Mouse (Mus musculus): ENCODE results near the gene Sorl1.

Sorl1 gene

DNA sequence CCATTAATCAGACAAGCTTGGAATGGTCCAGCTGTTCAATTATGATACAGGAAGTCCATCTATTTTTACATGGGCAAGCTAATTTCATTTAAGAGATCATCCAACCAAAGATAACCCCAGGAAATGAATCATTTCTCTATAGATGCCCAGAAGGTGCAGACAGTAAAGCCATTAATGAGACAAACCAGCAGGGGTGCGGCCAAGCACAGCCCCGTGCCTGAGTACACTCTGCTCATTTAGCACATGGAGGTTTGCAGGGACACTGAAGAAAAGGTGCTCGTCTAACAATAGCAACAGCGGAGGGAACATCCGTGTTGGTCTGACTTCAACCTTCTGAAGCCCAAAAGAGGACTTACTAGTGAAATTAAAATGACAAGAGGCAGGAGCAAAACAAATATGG is 76.3 kb downstream of the Sorl1 start:
- DNase-seq, result no peak

DNA sequence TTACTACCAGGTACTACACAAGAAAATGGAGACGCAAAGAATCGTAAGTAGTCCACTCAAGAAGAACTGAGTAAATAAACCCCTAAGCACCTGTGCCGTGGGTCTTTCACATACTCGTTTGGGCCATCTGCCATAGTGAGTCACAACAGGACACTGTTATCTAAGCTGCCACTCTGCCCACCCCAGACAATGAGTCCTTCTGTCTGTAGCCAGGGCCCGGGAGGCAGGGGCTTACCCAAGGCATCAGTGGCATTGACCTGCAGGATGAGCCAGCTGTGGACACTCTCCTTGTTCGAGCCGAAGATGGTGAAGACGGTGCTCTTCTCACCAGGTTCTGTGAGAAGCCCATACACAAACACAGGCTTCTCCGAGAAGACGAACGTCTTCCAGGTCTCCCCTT is 77.8 kb downstream of the Sorl1 start:
- no peak for DNase-seq

DNA sequence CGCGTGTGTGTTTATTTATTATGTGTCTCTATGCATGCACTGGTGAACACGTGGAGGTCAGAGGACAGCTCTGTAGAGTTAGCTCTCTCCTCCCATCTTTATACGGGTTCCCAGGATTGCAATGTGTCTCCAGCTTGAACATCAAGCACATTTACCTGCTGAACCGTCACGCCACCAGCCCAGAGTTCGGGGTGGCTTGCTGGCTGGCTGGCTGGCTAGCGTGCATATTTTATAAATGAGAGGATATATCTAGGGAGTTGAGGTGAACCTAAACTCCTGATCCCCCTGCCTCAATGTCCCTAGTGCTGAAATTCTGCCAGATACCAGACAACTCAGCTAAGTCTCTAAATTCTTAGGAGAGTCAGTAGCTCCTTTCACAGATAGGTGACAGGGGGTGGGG is 79.4 kb downstream of the Sorl1 start:
- DNase-seq, result no peak

DNA sequence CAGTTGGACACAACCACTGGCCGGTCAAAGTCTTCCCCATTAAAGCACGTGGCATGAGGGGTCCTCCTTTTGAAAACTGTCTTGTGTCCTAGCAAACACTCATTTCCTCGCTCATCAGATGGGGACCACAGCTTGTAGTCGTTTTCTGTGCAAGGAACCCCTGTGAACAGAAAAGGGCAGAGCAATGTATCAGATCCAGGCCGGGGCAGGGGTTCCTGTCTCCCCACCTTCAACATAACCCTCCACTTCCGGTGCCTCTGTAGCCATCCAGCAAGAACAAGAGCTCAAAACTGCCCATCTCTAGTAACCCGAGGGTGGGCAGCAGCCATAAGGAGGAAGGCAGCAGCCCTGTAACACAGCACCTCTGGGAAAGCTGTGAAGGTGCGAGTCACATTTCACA is 80.2 kb downstream of the Sorl1 start:
- DNase-seq, result no peak

DNA sequence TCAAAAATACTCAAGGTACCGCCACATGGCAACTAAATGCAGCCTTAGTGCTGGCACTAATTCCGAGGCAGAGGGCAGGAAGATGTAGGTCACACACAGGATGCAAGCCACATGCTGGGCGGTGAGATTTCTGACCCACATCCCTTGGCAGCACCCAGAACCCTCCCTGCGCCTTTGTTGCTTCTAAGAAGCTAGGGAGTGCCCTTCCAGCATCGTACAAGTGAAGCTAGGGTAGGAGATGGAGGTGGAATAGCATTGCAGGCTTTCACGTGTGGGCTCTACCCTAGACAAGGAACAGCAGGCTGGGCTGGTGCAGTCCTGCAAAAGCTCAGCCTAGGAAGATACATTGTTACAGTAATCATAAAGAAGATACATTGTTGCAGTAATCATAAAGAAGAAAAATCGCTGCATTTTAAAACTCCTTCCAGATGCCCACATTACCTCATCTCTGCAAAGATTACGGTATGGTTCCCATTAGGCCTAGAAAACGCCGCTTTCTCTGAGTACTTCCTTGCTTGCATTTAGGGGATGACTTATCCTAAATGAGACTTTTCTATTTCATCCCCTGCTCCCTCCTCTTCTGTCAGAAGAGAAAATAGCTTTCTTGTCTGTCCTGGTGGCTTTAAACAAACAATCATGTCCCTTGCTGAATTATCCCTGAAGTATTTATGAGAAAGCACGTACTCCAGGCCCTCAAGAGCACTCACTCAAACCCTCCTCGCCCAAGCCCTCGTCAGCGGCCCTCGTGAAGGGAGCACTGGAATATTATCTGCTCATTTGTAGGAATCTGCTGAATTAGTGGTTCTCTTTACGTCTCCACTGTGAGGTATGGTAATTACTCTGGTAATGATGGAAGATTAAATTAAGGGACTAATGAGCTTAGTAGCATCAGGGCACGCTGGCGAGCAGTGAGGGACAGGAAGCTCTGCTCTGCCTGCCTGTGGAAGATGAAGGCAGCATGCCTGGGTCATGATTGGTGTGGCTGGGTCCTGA is 84.8 kb downstream of the Sorl1 start:
- DNase-seq, result no peak

DNA sequence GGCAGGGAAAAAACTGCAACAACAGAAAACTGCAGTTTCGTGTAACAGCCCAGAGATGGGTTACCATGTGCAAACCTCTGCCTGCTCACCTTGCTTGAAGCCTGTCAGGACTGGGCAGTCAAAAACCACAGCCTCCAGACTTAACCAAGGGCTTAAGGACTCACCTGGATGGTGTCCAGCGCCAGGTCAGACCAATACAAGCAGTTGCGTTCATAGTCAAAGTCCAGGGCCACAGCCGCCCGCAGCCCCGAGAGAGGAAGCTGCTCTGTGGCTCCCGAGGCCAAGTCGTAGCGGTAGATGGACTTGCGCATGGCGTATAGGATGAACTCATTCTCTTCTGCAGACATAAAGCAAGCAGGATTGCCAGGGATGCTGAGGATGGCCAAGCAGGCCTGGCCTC is 87.2 kb downstream of the Sorl1 start:
- DNase-seq, result no peak

DNA sequence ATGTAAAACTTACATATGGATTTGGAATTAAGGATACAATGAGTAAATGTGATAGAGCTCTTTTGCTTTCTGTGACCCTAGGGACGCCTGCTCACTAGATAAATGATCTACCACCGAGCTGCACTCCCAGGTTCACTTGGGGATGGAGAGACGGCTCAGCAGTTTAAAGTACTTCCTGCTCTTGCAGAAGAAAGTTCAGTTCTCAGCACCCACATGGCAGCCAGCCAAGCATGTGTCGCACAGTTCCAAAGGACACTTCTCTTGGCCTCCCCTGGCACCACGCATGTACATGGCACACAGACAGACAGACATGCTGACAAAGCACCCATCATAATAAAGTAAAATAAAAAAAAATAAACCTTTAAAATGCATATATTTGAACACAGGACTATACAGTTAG is 88.1 kb downstream of the Sorl1 start:
- no peak for DNase-seq

DNA sequence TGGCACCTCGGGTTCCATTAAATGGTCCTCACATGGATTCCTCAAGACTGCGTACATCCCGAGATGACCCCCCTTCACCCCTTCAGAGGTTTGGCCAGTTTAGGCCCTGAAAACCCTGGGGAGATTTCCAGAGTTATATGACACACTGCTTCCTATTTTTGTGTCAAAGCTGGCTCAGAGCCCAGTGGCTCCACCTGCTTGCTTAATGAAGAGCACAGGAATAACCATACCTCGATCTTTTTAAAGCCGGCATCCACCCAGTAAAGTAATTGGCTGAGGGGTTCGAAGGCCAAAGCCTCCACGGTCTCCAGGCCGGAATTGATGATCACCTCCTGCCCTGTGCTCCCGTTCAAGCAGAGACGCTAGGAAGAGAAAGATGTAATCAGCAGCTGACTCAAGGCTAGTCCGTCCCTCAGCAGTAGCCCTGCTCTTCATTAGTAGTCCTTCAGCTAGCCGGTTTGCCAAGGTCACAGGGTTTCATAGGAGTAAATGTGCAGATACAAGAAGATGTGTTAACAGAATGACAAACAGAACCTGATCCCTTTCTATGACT is 88.8 kb downstream of the Sorl1 start:
- no peak for DNase-seq

DNA sequence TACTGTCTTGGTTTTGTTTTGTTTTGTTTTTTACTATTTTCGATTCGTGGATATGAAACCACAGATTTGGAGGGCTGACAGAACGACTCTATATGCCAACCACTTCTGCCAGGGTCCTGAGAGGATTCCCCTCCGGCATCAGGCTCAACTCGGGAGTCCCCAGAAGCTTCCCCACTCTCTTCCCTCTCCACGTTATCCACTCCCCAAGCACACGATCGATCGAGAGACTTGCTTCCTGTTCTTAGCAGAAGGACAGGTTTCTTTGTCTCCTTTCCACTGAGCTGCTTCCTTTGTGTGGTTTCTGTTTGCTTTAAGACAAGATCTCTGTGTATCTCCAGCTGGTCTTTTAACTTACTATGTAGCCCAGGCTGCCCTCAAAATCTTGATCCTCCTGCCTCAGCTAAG is 90.0 kb downstream of the Sorl1 start:
- DNase-seq, result no peak

DNA sequence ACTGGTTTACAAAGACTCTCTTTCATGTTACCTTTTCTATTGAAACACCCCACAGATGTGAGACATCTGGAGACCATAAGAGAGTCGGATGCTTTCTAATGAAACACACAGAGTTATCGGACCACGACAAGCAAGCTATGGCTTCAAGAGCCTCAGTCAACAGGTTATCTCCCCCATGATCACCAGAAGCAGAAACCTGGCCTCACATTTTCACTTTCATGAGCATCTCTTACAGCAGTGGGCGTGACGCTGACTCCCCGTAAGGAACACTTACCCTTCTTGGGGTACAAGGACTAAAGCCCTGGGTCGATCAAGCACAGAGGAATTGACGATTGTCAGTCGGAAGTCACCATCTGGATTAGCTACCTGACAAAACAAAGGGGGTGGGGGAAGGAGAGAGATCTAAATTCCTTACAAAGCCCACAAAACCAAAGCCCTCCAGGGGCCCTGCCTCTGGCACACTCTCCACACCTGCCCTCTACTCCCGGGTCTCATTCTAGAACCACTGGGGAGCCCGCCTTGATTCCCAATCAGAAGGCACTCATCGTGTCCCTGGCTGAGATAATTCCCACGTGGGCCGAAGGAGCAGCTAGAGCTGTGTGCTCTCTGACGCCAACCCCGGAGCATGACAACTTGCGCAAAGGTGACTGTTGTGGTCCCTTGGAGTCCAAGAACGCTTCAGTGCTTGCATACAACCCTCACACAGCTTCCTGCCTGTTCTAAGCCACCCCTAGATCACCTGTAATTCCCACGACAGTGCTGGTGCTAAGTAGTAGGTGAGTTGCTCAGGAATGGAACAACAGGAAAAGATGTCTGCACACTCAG is 90.6 kb downstream of the Sorl1 start:
- no peak for DNase-seq

DNA sequence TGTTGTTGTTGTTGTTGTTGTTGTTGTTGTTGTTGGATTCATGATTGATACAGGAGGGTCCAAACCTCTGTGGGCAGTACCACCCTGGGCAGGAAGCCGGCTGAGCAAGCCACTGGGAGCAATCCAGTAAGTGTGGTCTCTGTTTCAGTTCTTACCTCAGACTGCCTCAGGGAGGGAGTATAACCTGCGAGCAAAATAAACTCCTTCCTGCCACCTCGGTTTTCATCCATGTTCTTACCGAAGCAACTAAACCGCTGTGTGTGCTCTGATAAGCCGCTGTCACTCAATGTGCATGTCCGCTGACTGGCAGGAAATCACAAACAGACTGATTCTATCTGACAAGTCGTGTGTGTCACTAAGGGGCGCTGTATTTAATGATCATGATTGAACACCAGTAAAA is 91.7 kb downstream of the Sorl1 start:
- DNase-seq, result no peak

DNA sequence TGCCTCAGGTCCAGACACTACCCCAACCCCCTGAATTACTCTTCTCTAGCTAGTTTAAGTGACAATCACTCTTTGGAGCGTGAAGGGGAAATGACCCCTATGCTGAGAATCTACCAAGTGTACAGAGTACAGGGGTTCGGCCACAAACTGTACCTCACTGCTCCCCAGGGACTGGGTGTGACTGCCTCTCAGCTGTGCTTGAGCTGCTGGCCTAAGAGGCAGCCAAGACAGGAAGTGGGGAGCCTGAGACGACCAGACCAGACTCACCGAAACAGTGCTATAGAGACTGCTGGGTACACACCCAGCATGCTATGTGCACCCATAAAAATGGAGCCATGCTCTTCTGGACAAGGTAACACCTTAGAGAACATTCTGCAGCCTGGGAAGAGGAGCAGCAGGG is 95.3 kb downstream of the Sorl1 start:
- DNase-seq, result no peak

DNA sequence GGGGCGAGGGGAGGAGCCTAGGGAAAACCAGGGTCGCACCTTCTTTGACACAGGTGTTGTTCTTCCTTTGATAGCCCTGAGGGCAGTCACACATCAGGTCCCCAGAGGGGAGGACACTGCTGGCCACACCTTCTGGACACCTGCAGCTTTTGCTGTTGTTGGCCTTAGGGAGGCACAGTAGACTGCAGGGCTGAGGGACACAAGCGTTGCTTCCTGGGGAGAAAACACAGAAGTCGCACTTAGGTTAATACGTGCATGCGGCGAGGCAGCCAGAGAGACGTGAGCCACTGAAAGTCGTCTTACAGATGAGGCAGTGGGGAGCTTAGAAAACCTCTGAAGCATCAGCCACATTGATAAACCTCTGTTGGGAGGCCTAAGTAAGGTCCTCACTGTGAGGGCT is 99.8 kb downstream of the Sorl1 start:
- DNase-seq, result no peak

DNA sequence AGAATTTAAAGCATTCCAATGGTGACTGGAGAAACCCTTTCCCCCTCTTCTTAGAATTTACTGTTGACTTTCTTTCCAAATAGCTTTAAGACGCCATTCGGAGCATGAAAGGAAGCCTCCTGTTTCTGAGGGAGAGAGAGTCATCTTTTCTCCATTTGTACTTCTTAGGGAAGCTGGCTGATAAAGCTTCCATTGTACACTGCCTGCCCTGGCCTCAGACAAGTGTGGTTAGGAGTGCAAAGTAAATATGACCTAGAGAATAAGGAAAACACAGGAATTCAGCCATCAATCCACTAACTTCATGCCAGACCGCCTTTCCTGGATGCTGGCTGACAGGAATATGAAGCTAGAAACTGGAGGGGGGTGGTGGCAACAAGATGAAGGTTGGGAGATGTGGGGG is 100.7 kb downstream of the Sorl1 start:
- DNase-seq, result no peak

DNA sequence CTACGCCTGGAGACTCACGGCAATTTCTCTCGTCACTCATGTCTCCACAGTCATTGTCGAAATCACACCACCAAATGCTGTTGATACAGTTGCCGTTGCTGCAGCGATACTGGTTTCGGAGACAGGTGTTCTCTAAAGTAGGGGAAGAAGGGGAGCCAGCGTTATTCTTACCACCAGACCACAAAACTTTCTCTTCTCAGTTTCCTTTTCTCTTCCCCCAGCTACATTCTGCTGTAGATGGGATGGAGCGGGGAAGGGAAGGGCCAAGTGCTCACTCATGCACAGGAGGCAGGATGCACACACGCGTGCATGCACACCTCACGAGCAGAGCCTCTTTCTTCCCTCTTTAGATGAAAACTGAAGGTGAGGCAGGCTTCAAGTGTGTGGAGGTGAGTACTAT is 101.8 kb downstream of the Sorl1 start:
- DNase-seq, result no peak

DNA sequence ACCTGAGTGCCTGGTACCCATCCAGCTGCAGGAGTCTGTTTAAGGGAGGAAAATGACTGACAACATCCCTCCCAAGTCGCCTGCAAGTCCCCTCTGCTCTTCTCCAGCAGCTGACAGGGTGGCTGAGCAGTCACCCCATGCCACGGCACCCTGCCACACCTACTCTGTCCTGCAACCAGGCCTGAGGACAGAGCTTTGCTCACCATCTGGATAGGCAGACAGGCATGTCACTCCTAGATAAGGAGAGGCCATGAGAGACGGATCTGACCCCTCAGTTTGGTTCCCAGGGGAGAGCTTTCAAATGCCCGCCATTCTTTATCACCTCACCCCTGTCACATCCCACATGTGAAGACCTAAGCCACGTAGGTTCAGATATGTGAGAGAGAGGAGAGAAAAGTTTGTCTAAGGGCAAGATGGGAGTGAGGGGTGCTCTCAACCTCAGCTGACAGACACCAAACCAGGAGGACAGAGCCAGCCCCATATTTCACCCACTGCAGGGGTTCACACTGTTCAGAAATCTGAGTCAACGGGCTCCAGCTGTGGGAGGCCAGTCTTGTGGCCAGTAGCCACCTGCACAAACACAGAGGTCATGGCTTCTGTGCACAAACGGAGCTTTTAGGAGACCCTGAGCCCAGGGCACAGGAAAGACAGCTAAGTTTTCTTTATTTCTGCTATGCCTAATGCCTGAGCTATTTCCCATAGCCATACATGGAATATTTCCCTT is 104.6 kb downstream of the Sorl1 start:
- peak; percentile 67 for DNase-seq

DNA sequence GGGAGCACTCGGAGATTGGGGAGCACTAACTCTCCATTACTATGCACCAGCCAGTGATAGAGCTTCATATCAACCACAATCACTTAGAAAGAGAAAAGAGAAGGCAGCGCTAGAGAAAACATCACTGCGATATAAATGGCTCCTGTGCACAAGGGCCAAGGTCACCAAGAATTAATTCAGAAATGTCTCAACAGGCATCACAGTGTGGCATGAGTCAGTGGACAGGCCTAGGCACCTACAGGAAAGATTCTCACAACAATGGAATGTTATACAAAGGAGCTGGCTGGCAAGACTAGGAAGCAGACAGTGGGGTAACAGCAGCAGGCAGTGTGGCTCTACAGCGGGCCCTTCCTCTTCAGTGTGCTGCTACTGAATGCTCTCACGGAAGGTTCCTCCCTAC is 115.6 kb downstream of the Sorl1 start:
- no peak for DNase-seq

DNA sequence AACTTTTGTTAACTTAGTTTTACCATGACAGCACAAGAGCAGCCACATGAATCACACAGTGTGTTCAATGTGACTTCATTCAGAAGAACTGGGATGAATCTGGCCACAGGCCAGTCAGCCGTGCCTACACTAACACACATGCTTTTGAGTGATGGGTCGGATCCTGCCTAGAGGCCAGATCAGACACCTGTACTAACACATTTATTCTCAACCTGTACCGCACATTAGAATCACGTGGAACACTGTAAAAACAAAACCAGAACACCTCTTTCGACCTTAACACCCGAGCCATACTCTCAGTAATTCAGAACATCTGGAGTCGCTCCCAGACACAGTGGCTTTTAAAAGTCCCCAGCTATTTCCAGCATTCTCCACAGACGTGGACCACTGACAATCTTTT is 119.0 kb downstream of the Sorl1 start:
- peak; percentile 66 for DNase-seq

DNA sequence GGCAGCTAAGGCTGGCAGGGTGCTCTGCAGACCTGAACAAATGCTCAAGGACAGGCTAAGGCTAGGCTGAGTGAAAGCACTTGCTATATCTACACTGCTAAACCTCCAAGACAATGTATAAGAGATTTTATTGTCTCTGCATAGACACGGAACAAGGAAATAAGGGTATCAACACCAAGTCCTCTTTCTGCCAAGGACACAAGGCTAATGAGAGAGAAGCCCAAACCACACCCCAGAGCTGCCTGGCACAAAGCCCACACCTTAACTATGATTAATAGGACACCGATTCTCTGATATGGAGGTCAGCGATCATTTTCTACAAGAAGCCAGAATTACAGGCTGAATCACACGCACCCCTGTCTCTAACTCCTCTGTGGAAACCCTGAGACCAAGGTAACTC is 120.0 kb downstream of the Sorl1 start:
- DNase-seq, result no peak

DNA sequence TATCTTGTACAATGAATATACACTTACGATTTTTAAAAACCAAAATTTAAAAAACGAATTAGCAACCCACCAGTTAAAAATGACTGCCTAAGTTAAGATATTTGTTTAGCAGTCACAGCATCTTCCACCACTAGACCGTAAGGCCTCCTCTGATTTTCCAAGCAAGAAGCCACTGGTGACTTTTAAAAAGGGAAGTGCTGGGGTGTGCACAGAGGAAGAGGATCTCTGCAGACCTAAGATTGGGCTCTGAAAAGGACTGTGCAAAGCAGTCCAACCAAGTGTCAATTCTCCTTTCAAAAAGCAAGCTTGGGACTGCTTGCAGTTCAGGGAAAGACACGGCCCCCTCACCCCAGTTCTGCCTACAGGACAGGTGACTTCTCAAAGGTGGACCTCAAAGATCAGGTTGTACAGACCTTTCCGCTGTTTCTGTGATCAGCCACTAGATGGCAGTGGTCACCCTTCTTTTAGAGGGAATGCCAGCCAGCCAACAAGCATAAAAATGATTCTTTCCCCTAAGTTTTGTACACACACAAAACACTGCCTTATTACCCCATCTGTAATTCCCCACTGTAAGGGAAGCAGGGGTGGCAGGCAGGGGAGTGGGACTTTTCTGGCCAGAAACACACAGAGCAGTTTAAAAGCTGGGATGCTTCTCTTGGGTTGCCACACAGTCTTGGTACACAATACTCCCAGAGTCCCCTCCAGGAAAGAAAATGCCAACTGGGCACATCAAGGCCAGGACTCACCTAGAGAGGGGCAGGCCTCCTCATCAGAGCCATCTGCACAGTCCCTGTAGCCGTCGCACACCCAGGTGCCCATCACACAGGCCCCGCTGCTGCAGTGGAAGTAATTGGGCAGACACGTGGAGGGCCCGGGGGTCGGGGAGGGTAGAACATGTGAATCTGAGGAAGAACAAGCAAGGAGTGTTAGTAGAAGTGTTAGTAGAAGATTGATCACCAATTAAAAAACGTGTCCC is 124.3 kb downstream of the Sorl1 start:
- peak; percentile 79 for DNase-seq

DNA sequence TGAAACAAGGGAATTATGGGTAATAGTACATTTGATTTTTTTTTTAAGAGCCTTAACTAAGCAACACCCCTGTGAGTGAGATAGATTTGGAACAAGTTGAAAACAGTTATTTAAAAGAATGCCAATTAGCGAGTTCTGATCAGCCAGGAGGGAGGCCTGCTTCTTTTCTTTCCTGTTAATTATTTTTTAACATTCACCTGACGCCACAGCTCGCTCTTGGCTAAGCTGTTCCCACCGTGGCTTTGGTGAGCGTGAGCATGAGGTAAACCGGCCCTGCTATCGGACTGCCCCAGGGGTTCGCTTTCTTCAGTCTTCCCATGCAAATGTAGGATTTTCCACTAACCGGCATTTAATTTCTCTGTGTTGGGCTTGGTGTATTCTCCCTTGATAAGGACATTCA is 128.8 kb downstream of the Sorl1 start:
- no peak for DNase-seq

DNA sequence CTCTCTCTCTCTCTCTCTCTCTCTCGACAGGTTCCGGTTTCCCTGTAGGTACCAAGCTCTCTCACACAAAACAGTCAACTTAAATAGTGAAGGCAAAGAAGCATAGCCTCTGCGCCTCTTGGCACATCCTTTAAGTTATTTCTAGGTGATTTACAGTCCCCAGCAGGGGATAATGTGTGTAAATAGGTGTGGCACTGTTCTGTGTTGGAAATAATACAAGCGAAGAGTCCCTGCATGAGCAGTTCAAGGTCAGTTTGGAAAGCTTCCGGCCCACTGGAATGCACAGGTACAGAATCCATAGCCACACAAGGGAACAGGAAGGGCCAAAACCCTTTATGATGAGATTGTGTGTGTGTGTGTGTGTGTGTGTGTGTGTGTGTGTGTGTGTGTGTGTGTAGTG is 130.3 kb downstream of the Sorl1 start:
- no peak for DNase-seq
